ENCODE assay signal across 7 mouse cellular contexts in genomic region chr17:84112411-84113031, GRCm38 (mm10).
DNase-seq lines count a peak whose midpoint lies in the region.

No protein-coding gene starts in this region.

- peak; percentile 73 for DNase-seq in urinary bladder, postnatal 14 days (ENCODE audit: low spot score)
- no peak for DNase-seq in urinary bladder, adult 2 months (ENCODE audit: low spot score)
- DNase-seq in gastrocnemius, postnatal 25 days = peak; percentile 85
- peak; percentile 46 for DNase-seq in kidney, postnatal 14 days
- peak; percentile 48 for DNase-seq in neural tube, embryonic 10.5 days (ENCODE audit: extremely low spot score, low spot score)
- DNase-seq in T-cell, adult 2 months (ENCODE audit: low spot score) = no peak
- DNase-seq in yolk sac, embryonic 10.5 days (ENCODE audit: low spot score) = no peak

Comparison
In these comparisons a context has a peak if more than half of its experiments do, and no peak if none do; other contexts are left out.
1. DNase-seq: peak in urinary bladder, postnatal 14 days (single experiment), gastrocnemius, postnatal 25 days (single experiment), kidney, postnatal 14 days (single experiment) and neural tube, embryonic 10.5 days (single experiment); none in urinary bladder, adult 2 months (single experiment), T-cell, adult 2 months (single experiment) and yolk sac, embryonic 10.5 days (single experiment).